Mouse (Mus musculus) cerebral cortex, adult 2 months (tissue): ENCODE measurements around the gene Snd1.

ENCODE experiments used
- WGBS: fragments of 180-500 bp; shearing (Covaris S2); methylation state at CpG from one replicate; pipeline ENCODE4 v1.1.7; 2018; 5-methylcytosine and 5-hydroxymethylcytosine counted together

Gene Snd1

DNA sequence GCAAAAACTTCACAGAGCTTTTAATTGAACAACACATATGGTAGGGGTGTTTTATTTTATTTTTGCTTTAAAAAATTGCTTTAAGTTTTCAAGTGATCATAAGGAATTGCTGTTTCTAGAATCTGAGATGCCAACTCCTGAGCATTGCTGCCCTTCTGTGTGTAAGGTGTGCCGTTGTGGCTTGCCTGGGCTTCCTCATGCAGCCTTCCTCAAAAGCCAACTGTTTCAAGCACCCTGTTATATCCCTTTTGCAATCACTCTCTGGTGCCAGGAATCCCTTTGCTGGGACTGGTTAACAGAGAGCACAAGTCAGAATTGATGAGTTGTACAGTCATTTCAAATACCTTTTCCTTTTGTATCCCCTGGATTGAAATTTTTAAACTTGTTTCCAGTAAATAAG is 120.3 kb downstream of the Snd1 start:
- WGBS = 60% methylated on average over 1 of the region's 1 CpGs

DNA sequence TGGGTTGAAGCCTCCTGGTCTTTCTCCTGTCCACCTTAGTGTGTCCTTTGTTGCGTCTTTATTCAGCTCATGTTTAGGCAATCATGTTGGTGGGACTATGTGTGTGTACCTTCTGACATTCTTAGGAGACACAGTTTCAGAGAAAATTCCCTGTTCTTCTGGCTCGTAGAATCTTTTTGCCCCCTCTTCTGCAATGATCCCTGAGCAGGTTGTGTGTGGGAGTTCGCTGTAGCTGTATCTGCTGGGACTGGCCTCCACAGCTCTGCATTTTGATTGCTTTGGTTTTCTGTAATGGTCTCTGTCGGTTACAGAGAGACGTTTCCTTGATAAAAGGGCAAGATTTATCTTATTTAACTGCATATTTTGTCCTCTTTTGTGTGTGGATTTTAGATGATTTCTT is 122.3 kb downstream of the Snd1 start:
- 54% methylated on average over 5 of the region's 5 CpGs for WGBS

DNA sequence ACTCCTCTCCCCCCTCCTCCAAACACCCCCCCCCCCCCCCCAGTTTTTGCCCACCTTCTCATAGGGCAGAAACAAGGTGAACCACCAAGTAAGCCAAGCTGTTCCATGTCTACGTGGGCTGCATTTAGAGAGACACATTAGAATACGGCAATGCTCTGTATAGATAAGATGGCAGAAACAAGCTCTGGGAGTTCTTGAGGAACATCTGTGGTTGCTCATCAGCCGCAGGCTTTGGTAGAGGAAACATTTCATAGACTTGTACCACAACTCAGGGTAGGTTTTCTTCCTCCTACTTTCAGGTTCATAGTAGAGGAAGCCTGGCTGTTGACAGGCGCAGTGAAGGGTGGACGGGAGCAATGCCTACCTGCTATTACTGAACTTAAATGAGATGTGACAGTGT is 124.2 kb downstream of the Snd1 start:
- 70% methylated on average over 5 of the region's 5 CpGs for WGBS

DNA sequence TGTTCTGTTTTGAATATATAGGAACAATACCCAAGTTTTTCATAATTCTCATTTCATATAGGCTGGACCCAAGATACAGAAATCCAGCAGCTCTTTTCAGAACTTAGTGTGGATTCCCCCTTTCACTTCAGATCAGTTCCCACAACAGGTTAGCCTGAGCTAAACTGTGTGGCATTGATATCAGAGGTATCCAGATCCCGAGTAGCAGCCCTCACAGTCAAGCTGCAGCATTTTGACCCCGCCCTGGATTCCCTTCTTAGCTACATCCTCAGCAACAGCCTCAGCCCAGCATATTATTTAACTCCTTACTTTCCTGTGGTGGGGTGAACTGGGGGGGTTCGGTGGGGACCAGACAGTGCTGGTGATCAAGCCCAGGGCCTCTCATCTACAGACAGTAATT is 128.5 kb downstream of the Snd1 start:
- 85% methylated on average over 3 of the region's 3 CpGs for WGBS

DNA sequence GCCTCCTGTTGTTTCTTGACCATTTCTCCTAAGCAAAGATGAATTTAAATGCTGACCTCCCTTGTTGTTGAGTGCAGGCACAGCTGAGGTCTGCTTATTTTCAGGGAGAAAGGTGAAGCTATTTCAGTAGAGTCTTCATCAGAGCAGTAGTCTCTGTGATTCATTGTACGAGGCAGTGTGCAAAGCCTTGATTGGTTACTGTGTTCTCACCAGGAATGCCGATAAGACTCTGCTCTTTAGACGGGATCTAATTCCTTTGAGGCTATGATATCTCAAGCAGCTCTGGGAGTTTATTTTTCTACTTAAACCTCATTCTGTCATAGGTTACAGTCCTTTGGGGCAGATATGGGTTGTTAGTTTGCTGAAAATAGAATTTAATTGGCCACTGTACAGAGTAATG is 128.9 kb downstream of the Snd1 start:
- WGBS = 76% methylated on average over 3 of the region's 3 CpGs

DNA sequence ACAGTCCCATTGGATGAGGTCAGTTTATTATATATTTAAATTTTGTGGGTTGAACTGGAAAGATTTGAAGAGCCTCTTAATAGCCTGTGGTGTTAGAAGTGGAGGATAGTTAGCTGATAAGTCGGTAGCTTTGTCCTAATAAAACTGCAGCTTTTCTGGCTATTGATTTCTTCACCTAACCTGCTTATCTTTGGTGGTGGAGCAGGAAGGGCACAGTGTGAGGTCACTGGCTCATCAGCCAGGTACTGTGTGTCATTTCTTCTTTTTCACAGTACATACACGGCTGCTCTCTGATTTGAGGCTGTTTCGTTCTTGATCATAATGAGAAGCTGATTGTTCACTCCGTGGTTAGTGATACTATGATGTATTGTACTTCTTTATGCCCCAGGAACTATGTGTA is 134.4 kb downstream of the Snd1 start:
- WGBS = 88% methylated on average over 4 of the region's 4 CpGs

DNA sequence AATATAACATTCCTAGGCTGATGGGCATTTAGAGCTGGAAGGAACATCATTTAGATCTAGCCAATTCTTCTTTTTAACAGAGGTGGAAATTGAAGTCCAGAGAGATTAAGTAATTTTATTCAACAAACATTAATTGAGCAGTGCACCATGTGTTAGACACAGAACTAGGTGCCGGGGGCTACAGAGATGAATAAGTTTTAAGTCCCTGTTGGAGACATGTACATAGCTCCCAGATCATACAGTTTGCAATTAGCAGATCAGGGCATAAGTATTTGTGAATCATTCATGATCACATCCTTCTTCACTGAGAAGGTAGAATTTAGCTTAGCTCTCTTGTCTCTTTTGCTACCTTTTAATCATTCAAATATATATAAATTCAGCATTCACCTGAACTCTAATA is 135.2 kb downstream of the Snd1 start:
- 94% methylated on average over 1 of the region's 1 CpGs for WGBS

DNA sequence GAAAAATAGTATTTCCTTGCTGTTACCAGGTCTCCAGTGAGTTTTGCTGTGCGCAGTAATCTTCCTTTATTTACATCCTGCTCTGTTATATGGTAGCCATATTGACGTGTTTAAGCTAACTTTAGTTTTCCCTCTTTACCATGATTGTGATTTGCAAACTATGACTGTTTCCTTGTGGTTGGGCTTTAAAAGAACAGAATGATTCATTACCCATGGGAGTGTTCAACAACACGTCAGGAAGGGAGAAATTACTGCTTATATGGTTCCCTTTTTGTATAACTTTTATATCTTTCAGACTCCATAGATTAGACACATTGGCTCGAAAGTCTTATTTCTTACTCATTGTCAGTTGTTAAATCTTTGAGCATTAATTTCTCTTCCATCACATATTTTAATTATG is 138.5 kb downstream of the Snd1 start:
- 79% methylated on average over 4 of the region's 4 CpGs for WGBS

DNA sequence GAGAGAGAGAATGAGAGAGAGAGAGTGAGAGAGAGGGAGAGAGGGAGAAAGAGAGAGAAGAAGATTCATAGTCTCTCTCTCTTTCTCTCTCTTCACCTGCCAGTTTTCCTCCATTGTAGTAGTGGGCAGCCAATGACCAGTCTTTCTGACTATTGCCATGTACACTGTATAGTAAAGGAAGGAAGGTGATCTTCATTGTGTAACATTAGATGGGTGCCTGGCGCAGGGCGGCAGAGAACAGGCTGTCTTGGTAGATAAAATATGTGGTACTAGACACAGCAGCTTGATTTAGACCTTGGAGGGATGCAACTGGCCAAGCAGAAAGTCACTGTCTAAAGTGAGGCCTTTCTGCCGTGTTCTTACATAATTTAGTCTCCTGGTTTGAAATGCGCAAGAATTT is 139.9 kb downstream of the Snd1 start:
- WGBS = 65% methylated on average over 4 of the region's 4 CpGs

DNA sequence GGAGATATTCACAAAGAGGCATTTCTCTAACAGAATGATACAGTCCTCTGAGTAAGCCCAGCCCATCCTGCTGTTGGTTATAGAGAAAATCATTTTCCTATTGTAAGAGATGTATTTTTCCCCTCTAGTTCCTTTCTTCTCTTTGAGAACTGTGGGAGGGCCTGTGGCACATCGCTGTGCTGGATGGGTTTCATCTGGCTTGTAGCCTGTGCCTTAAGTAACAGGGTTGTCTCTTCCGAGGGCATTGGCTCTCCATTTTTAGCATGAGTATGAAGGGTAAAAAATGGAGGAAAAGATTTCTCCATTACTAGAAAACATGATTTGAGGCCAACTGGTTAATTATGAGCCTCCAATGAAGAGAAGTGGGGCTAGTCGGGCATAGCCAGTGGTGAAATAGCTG is 140.5 kb downstream of the Snd1 start:
- 40% methylated on average over 3 of the region's 3 CpGs for WGBS

DNA sequence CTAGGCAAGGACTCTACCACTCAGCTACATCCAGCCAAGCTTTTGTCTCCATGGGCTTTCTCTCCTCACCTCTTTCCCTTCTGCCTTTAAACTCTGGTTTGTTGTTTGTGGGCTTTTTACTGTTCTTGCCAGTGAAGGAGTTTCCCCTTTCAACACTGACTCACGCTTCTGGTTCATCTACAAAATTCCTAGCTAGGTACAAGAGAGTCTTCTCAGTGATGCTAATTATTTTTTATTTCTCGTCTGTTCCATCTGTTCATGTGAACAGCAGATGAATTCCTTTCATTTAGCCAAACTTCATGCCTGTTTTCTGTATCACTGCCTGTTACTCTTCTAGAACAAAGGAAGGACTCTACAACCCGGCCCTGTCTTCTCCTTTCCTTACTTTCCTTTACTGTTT is 141.0 kb downstream of the Snd1 start:
- WGBS = 46% methylated on average over 3 of the region's 3 CpGs

DNA sequence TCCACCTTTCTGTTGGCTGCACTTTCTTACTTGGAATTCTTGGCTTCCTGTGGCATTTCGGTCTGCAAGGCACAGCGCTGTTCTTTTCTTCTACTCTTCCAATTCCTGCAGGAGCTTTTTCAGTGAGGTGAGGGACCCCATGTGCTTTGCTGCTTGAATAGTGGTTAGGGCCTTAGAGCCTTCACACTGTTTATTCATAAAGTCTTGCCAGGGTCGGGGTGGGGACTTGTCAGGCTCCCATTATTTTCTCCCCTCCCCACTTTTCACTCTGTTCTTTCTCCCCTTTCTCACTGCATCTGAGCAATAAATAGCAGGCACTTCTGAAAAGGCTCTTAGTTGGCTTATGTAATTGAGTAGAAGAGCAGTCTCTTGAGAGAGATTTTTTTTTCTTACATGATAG is 143.4 kb downstream of the Snd1 start:
- 23% methylated on average over 3 of the region's 3 CpGs for WGBS

DNA sequence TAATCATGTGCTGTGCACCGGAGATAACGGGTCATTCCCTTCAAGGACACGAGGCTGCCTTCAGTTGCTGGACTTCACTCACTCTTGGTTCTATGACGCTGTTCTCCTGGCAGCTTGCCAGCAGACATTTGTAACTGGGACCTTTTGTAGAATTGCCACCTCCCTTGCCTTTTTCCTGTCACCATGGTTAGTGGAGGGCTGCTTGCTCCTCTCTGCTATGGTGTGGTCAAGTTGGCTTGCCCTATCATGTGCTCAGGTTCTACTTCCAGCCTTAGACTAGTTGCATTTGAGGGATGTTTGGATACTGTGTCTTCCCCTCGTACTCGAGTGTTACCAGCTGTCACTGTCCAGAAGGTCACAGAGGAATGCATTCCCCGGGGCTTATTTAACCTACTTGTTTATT is 143.8 kb downstream of the Snd1 start:
- WGBS = 19% methylated on average over 7 of the region's 7 CpGs

DNA sequence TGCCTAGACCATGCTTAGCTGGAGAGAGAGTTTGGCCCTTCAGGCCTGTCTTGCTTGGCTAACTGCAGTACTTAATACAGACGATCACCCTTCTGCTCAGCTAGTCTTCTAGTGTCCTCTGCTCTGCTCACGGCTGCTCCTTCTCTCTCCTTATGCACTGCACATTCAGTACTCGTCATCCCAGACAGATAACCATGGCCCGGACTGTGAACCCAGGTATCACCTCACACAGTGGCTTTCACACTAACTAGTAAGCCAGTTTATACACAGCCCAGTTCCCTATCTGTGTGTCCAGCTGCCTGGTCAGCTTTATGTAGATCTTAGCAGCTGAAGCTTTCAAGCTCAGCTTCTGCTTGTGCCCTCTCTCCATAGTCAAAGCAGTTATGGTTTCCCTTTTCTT is 146.5 kb downstream of the Snd1 start:
- 90% methylated on average over 4 of the region's 4 CpGs for whole genome bisulfite sequencing

DNA sequence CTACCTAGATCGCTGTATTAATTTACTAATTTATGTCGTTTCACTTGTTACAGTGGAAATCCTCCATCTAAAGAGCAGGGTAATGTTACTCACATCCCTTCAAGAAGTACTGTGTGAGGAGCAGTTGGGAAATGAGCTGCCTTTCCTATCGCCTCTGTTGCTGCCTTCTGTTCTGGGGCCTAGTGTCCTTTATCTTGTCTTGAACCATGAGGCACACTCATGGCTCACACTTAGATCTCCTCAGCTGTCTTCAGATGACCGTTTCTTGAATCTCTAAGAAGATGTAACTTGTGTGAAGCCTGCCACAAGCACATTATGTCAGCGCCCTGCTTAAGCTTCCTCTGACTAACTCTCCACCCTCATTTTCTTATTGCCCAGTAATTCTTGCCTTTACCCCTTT is 147.0 kb downstream of the Snd1 start:
- 85% methylated on average over 5 of the region's 5 CpGs for WGBS

DNA sequence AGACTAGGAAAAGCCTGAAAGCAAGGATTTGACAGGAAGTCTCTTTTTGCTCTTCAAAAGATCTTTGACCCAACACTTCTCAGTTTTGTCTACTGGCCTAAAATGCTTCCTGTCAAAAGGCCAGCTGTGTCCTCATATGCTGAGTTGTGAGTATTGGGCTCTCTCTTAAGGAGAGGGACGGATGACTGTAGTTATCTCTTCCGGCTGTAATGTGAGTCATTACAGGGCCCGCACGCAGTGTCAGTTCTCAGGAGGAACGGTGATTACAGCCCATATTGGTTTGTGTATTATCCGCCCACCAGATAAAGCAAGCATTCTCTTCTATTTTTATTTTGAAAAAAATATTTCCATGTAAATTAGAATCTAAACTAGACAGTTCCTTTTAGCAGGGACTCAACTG is 147.6 kb downstream of the Snd1 start:
- WGBS = 72% methylated on average over 6 of the region's 6 CpGs

DNA sequence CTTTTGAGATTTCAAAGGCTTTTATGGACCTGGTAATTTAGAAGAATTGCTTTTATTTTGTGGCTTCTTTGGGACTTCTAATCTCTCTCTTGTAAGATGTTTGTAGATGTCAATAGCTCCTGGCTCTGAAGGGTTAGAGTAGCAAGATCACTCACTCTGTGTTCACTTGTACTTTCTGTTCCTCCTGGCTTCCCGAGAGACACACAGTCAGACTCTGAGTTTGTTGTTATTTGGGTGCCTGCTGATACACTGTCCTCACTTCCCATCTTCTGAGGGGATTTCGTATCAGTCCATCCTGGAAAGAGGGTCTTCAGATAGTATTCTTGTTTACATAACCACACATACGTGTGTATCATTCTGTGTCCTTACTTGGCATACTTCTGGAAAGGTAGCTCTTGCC is 148.0 kb downstream of the Snd1 start:
- 83% methylated on average over 3 of the region's 3 CpGs for WGBS

DNA sequence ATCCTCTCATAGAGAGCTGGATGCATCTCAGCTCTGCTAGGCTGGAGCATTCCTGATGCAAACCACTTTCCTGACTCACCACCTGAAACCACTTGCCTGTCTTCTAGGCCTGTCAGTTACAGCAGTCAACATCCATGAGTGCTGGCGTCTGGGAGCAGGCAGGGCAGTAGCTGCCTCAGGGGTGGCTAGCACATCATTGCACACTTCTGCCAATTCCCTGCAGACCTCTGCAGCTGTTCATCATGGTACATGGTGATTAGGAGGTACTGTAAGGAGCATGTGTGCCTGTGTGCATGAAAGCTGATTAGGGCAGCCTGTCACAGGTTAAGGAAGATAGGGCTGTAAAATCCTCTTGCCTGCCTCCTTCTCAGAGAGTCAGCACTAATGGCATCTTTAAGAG is 153.5 kb downstream of the Snd1 start:
- WGBS = 78% methylated on average over 1 of the region's 1 CpGs

DNA sequence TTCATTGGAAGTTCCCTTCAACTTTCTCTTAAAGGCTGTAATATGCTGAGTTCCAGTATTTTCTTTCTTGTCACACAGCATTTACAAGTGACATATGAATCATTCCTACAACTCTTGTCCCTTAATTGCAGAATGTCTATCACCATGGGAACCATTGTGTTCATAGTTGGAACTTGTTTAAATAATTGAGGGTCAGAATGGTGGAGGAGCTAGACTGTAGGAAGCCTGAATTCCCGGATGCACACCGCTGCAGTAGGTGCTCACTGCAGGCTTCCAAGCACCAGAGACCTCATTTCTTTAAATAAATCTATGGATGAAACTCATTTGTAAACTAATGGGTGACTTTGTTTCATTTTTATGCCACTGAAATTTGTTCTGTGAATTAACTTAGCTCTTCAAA is 154.9 kb downstream of the Snd1 start:
- 64% methylated on average over 2 of the region's 2 CpGs for WGBS

DNA sequence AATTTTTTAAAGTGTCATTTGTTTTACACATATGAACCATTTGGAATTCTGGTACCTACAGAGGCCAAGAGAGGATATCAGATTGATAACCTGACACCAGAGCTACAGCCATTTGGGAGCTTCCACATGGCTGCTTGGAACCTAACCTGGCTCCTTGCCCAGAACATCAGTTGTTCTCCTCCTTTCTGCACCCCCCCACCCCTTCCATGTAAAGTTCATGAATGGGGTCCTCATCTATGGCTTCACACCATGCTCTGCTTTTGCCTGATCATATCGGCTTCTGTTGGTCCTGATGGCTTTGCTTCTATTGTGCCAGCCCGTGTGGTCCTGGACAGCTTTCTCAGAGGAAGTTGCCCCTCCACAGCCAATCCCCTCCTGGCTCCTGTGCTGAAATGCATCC is 156.0 kb downstream of the Snd1 start:
- 78% methylated on average over 2 of the region's 2 CpGs for WGBS

DNA sequence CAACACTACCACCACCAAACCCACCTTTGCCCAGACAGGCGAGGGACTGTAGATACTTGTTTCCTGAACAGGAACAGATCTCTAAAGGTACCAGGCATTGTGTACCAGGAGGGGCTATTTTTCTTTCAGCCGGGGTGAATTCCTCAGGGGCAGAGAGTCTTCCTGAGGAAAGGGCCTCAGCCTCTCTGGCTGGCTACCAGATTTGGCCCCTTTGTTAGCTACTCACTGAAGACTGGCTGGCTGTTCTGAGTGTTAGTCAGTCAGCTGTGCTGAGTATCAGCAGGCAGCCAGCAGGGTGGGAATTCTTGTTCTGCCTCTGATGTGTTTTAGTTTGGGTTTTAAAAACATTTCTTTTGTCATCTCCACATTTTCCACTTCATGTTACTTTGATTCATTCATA is 158.2 kb downstream of the Snd1 start:
- 40% methylated on average over 2 of the region's 2 CpGs for WGBS

DNA sequence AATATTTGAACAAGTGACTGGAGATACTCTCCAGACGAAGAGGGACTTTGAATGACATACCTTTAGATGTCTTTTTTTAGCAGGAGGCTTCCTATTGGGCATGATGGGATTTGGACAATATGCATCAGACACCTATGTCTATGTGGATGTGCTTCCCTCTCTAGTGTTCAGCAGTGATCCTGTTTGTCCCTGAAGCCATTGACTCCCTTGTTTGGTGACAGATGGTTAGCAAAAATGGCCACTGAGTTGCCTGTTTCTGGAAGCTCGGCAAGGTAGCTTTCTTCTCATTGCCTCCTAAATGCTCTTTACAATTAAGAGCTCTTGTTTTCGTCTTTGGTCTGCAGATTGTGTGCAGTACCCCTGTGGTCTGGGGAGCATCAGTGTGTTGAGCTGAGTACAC is 158.7 kb downstream of the Snd1 start:
- WGBS = 61% methylated on average over 3 of the region's 3 CpGs

DNA sequence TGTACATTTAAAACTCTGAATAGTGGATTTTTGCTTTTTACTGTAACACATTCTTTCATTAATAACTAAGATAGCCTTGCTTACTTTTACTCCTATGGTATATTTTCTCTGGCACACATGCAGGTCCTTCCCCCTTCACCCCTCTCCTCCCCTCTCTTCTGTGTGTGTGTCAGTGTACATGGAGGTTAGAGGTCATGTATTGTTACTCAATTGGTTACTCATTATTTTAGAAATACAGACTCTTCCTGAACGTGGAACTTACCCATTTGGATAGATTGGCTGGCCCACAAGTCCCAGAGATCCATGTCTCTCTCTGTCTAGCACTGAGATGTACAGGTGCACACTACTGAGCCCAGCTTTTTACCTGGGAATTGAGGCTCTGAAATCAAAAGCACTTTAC is 160.2 kb downstream of the Snd1 start:
- WGBS = 82% methylated on average over 1 of the region's 1 CpGs

DNA sequence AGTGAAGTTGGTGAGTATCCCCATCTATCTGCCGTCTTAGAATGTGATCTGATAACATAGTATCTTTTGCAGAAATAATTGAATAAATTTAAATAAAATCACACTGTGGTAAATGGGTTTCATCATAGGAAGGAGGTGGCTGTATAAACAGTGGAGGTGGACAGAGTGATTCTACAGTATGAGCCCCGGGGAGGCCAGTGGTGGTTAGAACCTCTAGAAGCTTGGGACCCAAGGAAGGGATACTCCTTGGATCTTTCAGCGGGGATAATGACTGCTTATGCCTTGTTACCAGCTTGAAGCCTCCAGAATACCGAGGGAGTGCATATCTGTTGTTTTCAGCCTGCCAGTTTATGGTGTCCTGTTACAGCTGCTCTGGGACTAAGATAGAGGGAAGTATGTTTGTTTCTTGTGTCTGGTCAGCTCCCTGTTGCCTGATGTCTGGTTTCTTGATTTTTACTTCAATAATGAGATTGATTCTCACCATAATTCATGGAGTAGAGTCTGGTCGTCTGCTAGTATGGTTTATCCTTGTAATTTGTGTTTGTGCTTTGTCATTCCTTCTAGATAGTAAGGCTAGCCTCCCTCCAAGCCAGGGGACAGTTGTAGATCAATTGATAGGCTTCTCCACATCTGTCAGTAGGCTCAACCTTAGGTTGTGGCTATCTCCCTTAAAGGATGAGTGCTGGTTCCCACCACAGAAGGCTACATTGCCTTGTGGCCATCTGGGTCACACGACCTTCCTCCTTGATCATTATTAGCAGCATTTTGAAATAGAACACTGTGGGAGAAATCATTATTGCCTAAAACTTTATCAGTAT is 160.8 kb downstream of the Snd1 start:
- 85% methylated on average over 6 of the region's 6 CpGs for WGBS
